Mouse (Mus musculus) spleen, adult 2 months (tissue): Measurements from ENCODE around the gene Kif21a.

ENCODE experiments used
- CTCF ChIP-seq: fragments of 200-500 bp; IDR thresholded peaks from 2 replicates; pipeline ENCODE4 v1.5.1; 2011; ENCODE audit warnings: mild to moderate bottlenecking, inconsistent platforms; ENCODE audit not compliant: insufficient read depth, insufficient read length, insufficient replicate concordance; ENCODE audit errors: extremely low read depth
- POLR2A ChIP-seq: fragments of 200-500 bp; IDR thresholded peaks from 2 replicates; pipeline ENCODE4 v1.6.1; 2011; ENCODE audit warnings: low read depth, low read length, inconsistent platforms

DNA sequence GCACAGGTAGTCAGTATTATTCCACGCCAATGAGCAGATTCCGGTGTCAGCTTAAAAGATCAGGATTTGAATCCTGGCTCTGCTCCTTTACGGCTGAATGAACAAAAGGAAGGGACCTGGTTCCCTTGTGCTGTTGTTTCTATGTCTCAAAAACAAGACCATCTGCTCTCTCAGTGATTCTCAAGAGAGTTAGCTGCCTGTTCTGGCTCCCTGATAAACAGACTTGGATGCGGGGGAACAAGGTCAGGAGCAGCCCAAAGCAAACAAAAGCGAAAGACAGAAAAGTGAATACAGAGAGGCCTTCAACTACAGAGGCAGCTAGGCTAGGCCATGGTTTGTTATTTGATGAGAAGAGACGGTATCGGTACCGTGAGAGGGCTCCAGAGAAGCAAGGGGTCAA, 27.5 kb downstream of the Kif21a start:
- no peak for TF ChIP-seq CTCF
- TF ChIP-seq POLR2A = no peak
